Mouse (Mus musculus) hindbrain, embryonic 15.5 days (tissue): ENCODE data around the gene Armc7. TPM values are rescaled to one million over a fixed set of nuclear protein-coding genes. Genes with fewer than 3 reads are reported as not detected.
"Not testable (repeated sequence)": the region's sequence is repeated elsewhere in the genome, so short reads cannot be mapped to it uniquely, and the experiment has no call there.

Source experiments
- ATAC-seq: fragments of 200-750 bp; cut with Nextera tagmentation; 2 replicates; pipeline ENCODE4 v1.8.0; 2017; ENCODE audit warnings: low read depth, moderate number of reproducible peaks, moderate TSS enrichment; ENCODE audit not compliant: low FRiP score
- H3K27ac ChIP-seq: fragments of 300-500 bp; sonication (generic); replicated peaks from 2 replicates; pipeline ENCODE4 v1.5.1; 2015; ENCODE audit warnings: mild to moderate bottlenecking, inconsistent platforms
- H3K27me3 ChIP-seq: fragments of 300-500 bp; sonication (generic); 2 replicates; pipeline ENCODE4 v1.6.1; 2015; ENCODE audit warnings: control low read depth, inconsistent platforms
- H3K36me3 ChIP-seq: fragments of 300-500 bp; sonication (generic); 2 replicates; pipeline ENCODE4 v1.6.1; 2015; ENCODE audit warnings: control low read depth, inconsistent platforms
- H3K4me1 ChIP-seq: fragments of 300-500 bp; sonication (generic); replicated peaks from 2 replicates; pipeline ENCODE4 v1.6.1; 2015; ENCODE audit warnings: control low read depth, inconsistent platforms
- H3K4me2 ChIP-seq: fragments of 300-500 bp; sonication (generic); 2 replicates; pipeline ENCODE4 v1.6.1; 2015; ENCODE audit warnings: moderate library complexity, mild to moderate bottlenecking, inconsistent platforms
- H3K4me3 ChIP-seq: fragments of 300-500 bp; sonication (generic); 2 replicates; pipeline ENCODE4 v1.5.1; 2015; ENCODE audit warnings: mild to moderate bottlenecking, inconsistent platforms
- H3K9ac ChIP-seq: fragments of 300-500 bp; sonication (generic); 2 replicates; pipeline ENCODE4 v1.6.1; 2015; ENCODE audit warnings: inconsistent platforms
- H3K9me3 ChIP-seq: fragments of 300-500 bp; sonication (generic); 2 replicates; pipeline ENCODE4 v1.6.1; 2016; ENCODE audit warnings: control low read depth, inconsistent platforms
- WGBS: fragments of 180-500 bp; shearing (Covaris S2); methylation state at CpG from one replicate; pipeline ENCODE4 v1.1.7; 2015; 5-methylcytosine and 5-hydroxymethylcytosine counted together
- polyA plus RNA-seq: library from polyadenylated mRNA; unstranded; fragments of >200 nt; fragmentation: Nextera tagmentation; extraction: Ambion mirVana; gene quantifications from 2 replicates; pipeline ENCODE4 v1.2.1, GENCODE M21; 2015

Armc7 gene
- polyA plus RNA-seq, 1 experiment from 2014 or later = 18.2 TPM

DNA sequence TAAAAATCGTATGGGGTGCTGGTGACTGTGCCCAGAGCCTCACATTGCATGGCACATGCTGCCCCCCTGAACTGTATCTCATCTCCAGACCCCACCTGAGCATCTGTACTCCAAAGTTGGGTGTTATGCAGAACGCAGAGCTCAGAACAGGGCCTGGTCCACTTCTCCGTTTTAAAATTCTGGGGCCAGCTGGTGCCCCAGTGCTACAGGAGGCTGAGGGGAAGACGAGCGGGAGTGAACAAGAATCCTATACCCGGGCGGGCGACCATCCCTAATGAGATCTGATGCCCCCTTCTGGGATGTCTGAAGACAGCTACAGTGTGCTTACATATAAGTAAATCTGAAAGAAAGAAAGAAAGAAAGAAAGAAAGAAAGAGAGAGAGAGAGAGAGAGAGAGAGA, 14.5 kb upstream of the Armc7 start:
- no peaks in the 10 kb centered on the region for H3K36me3 ChIP-seq
- no peak overlapping the region for H3K27ac ChIP-seq
- H3K27me3 ChIP-seq = no peaks in the 10 kb centered on the region
- H3K9me3 ChIP-seq = no peaks in the 10 kb centered on the region
- no peak overlapping the region for H3K4me3 ChIP-seq
- ATAC-seq = no peak
- no peak overlapping the region for H3K9ac ChIP-seq
- no peak overlapping the region for H3K4me2 ChIP-seq
- 22% methylated on average over 8 of the region's 8 CpGs for WGBS
- no peaks in the 10 kb centered on the region for H3K4me1 ChIP-seq

DNA sequence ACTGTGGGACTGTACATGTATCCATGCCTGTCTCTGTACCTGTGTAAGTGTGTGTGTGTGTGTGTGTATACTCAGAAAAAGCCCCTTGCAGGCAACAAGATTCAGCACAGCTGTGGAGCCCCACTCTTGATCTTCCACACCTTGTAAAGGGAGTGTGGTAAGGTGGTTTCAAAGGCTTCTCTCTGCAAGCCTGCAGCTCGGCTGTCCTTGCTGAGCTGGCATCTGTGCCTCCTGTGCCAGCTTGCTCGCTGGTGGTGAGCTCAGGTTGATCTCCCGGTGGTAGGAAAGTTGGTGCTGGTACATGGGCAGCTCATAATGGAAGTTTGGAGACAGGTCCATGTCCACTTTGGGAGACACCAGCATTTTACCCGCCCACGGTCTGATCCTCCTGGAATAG, 13.6 kb upstream of the Armc7 start:
- H3K27me3 ChIP-seq = no peaks in the 10 kb centered on the region

DNA sequence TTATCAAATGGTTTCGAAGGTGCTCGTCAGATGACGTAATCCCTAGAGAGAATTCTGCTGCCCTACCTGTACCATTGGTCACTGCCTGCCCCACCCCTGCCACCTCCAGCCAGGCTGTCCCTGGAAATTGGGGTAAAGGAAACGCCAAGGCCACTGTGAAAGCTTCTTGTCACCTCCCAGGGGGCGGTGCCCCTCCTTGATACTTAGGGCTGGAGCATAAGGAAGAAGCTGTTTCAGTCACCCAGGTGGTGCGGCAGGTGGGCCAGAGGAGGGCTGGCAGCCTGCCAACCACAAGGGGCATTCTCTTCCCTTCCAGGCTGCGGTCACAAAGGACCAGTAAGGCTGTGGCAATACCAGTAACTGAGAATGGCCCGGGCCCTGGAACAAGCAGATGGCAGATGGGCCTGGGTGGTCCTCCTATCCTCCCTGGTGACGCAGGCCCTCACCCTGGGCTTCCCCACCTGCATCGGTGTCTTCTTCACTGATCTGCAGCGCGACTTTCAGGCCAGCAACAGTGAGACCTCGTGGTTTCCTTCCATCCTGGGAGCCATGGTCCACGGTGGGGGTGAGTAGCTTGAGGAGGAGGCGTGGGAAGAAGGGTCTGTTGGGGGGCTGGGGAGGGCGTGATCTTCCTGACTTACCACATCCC, 13.1 kb upstream of the Armc7 start, which contains the start of gene Slc16a5:
Gene Slc16a5 (plus strand): TSS at position 232 of the 649 bp plus-strand sequence.
- Histone ChIP-seq H3K9me3 (no peaks in the 10 kb centered on the region), H3K4me1 (no peaks in the 10 kb centered on the region), H3K4me2 (no peak within 1 kb of the TSS), H3K4me3 (no peak within 1 kb of the TSS), H3K27me3 (no peaks in the 10 kb centered on the region), H3K36me3 (no peaks in the 10 kb centered on the region), H3K9ac (no peak within 1 kb of the TSS), H3K27ac (no peak within 1 kb of the TSS)
- 80% methylated on average over 16 of the region's 16 CpGs for WGBS
- no peak for ATAC-seq

More for the DNA sequence above, 13.6 kb upstream of the Armc7 start:
- no peak overlapping the region for H3K9ac ChIP-seq
- no peak overlapping the region for H3K4me2 ChIP-seq
- H3K9me3 ChIP-seq = no peaks in the 10 kb centered on the region
- no peak overlapping the region for H3K27ac ChIP-seq
- 76% methylated on average over 5 of the region's 5 CpGs for WGBS
- no peak for ATAC-seq
- H3K4me3 ChIP-seq = no peak overlapping the region
- no peaks in the 10 kb centered on the region for H3K36me3 ChIP-seq
- H3K4me1 ChIP-seq = no peaks in the 10 kb centered on the region

DNA sequence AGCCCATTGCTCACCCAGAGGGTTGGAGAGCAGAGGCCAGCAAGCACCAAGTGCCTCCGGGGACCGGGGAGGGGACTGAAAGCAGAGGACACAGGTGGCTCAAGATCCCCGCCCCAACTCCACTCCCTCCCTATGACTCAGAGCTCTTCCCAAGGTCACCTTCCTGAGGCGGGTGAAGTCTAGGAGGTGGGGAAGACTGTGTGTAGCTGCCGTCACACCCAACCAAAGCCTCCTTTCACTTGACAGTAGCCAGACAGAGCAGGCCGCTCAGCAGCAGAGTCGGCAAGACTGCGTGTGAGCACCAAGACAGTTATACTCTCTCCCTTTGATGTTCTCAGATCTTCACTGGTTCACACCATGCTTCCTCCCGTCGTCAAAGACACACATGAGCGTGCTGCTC, 12.1 kb upstream of the Armc7 start:
- no peak overlapping the region for H3K4me2 ChIP-seq
- 77% methylated on average over 11 of the region's 11 CpGs for WGBS
- ATAC-seq = no peak
- no peaks in the 10 kb centered on the region for H3K9me3 ChIP-seq
- H3K9ac ChIP-seq = no peak overlapping the region
- H3K27me3 ChIP-seq = no peaks in the 10 kb centered on the region
- H3K4me1 ChIP-seq = no peaks in the 10 kb centered on the region
- H3K27ac ChIP-seq = no peak overlapping the region
- H3K4me3 ChIP-seq = no peak overlapping the region
- H3K36me3 ChIP-seq = no peaks in the 10 kb centered on the region

DNA sequence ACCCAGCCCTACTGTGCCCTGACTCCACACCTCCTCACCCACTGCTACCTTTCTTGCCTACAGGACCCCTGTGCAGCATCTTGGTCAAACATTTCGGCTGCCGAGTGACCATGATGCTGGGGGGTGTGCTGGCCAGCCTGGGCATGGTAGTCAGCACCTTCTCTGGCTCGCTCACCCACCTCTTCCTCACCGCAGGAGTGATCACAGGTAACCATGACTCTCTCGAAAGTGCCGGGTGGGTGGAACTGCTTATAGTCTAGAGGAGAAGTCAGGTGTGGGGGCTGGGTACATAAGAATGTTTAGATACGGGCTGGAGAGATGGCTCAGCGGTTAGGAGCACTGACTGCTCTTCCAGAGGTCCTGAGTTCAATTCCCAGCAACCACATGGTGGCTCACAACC, 10.6 kb upstream of the Armc7 start:
- WGBS = 87% methylated on average over 8 of the region's 8 CpGs
- H3K9ac ChIP-seq = no peak overlapping the region
- H3K27me3 ChIP-seq = no peaks in the 10 kb centered on the region
- H3K36me3 ChIP-seq = no peaks in the 10 kb centered on the region
- ATAC-seq = no peak
- no peaks in the 10 kb centered on the region for H3K9me3 ChIP-seq
- no peak overlapping the region for H3K27ac ChIP-seq
- no peak overlapping the region for H3K4me2 ChIP-seq
- H3K4me3 ChIP-seq = no peak overlapping the region
- no peaks in the 10 kb centered on the region for H3K4me1 ChIP-seq

DNA sequence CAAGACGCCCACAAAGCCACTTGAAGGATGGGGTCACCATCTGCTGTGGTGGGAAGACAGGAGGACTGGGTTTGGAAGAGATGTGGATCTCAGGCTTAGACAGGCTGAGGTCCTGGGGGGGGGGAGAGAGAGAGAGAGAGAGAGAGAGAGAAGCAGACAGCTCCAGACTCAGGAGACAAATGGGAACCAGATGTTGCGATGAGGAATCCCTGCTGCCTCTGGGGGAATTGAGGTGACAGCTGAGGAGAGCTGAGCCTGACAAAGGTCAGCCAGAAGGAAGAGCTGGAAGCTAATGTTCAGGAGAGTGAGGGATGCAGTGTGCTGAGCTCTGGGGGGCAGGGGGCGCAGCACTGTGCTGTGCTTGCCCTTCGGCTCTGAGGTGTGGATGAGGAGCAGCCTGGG, 8.2 kb upstream of the Armc7 start:
- WGBS = 52% methylated on average over 4 of the region's 4 CpGs
- H3K36me3 ChIP-seq = no peaks in the 10 kb centered on the region
- H3K4me3 ChIP-seq = no peak overlapping the region
- no peak overlapping the region for H3K4me2 ChIP-seq
- H3K9ac ChIP-seq = no peak overlapping the region
- no peak for ATAC-seq
- no peaks in the 10 kb centered on the region for H3K9me3 ChIP-seq
- H3K4me1 ChIP-seq = no peaks in the 10 kb centered on the region
- H3K27me3 ChIP-seq = no peaks in the 10 kb centered on the region
- H3K27ac ChIP-seq = no peak overlapping the region

DNA sequence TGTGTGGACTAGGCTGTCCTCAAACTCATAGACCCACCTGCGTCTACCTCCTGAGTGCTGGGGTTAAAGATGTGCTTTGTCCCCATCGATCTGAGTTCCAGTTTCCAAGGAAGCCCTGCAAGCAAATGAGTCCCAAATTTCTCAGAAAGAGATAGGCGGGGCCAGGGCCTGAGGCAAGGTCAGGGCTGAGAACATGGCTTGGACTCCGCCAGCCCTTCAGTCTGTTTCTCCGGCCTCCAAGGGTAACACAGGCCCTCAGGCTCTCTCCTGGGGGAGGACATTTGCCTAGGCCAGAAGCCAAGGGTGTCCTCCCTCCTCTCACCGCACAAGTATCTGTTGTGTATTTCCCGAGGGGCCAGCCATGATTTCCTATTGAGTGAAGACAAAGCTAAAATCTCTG, 3.3 kb upstream of the Armc7 start:
- WGBS = 88% methylated on average over 7 of the region's 7 CpGs
- Histone ChIP-seq H3K27ac (no peak overlapping the region), H3K9ac (no peak overlapping the region), H3K4me1 (peaks cover 27% of the 10 kb centered on the region), H3K4me3 (no peak overlapping the region), H3K36me3 (no peaks in the 10 kb centered on the region), H3K27me3 (no peaks in the 10 kb centered on the region), H3K4me2 (no peak overlapping the region), H3K9me3 (no peaks in the 10 kb centered on the region)
- ATAC-seq = no peak

DNA sequence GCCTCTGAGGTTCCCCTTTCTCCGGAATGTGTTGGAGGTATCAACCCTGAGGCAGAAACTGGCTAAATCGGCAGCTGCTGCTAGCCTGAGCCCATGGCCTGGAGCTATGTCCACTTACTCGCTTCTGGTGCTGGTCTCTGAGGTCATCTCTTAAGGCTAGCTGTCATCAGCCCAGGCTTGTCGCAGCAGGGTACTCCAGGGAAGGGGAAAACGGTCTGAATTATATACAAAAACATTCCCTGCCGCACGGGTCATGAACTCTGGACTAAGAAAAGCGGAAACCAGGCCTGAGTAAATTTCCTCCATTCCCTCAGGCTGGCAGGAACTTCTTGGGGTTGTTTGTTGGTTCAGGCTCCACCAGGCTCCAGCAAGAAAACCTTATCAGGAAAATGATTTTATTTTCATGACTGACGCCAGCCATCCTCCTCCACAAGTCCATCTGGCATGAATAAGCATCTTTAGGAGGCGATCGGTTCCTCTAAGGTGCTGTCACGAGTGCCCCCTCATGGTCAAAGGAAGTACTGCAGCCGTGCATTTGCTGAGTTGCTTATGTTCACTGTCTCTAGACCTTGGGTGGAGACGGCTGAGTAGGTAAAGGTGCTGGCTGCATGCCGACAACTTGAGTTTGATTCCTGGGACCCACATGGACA, 1.7 kb upstream of the Armc7 start:
- WGBS = 20% methylated on average over 15 of the region's 15 CpGs

DNA sequence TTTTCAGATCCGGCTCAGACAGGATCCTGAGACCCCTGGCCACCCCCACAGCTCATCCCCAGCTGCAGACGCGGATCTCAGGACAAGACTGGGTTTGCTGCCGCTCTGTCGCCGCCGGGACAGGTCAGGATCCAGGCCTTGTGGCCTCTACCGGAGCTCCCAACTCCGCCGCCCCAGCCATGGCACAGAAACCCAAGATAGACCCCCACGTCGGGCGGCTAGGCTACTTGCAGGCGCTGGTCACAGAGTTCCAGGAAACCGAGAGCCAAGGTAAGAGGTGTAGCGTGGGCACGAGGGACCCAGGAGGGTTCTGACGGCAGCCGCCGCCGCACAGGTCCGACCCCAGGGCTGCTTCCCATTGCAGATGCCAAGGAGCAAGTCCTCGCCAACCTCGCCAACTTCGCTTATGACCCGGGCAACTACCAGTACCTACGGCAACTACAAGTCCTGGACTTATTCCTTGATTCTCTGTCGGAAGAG, 331 bp downstream of the Armc7 start:
- ATAC-seq = peak; percentile 66; the same call in 1 of the 2 replicates
- H3K9me3 ChIP-seq = no peaks in the 10 kb centered on the region
- no peaks in the 10 kb centered on the region for H3K27me3 ChIP-seq
- no peaks in the 10 kb centered on the region for H3K36me3 ChIP-seq
- peaks cover 31% of the 10 kb centered on the region for H3K4me1 ChIP-seq
- peak overlapping the region; percentile 93 for H3K4me2 ChIP-seq
- H3K27ac ChIP-seq = peak overlapping the region; percentile 88
- H3K9ac ChIP-seq = peak overlapping the region; percentile 81
- H3K4me3 ChIP-seq = peak overlapping the region; percentile 89
- 6% methylated on average over 28 of the region's 28 CpGs for WGBS

More for the DNA sequence above, 1.7 kb upstream of the Armc7 start:
- Histone ChIP-seq H3K27ac (peak overlapping the region; percentile 88), H3K9ac (no peak overlapping the region; the same call in 1 of the 2 replicates), H3K4me2 (peak overlapping the region; percentile 20; the same call in 1 of the 2 replicates), H3K4me3 (no peak overlapping the region), H3K4me1 (peaks cover 31% of the 10 kb centered on the region), H3K36me3 (no peaks in the 10 kb centered on the region), H3K9me3 (no peaks in the 10 kb centered on the region), H3K27me3 (no peaks in the 10 kb centered on the region)
- no peak for ATAC-seq

DNA sequence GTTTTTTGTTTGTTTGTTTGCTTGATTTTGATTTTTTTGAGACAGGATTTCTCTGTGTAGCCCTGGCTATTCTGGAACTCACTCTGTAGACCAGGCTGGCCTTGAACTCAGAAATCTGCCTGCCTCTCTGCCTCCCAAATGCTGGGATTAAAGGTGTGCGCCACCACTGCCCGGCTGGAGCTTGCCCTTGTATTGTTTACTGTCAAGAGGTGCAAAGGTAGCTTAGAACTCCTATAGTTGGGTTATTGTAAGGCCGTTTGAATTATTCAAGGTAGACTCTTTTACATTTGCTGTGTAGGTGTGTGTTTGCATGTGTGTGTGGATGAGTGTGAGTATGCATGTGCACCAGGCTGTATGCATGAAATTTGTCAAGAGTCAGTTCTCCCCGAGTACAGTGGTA, 1.2 kb downstream of the Armc7 start:
- Histone ChIP-seq H3K4me2 (peak overlapping the region; percentile 93), H3K4me3 (peak overlapping the region; percentile 89; the same call in 1 of the 2 replicates), H3K4me1 (peaks cover 31% of the 10 kb centered on the region), H3K9ac (peak overlapping the region; percentile 19; the same call in 1 of the 2 replicates)
- WGBS = 86% methylated on average over 4 of the region's 4 CpGs
- H3K27ac ChIP-seq, H3K9me3 ChIP-seq, H3K36me3 ChIP-seq, H3K27me3 ChIP-seq, ATAC-seq: not testable (repeated sequence)

DNA sequence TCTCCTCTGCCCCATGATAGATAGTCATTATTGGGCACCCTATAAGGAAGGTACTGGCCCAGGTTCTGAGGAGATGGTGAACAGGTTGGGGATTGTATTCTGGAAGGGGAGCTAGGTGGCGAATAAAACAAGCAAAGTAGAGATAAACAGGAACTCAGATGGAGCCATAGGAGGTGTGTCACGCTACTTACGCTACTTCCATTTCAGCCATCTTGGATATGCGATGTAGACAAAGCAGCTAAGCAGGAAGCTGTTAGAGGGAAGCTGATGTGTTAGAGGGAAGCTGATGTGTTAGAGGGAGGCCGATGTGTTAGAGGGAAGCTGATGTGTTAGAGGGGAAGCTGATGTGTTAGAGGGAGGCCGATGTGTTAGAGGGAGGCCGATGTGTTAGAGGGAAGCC, 1.9 kb downstream of the Armc7 start:
- H3K36me3 ChIP-seq, H3K27ac ChIP-seq, H3K4me3 ChIP-seq, H3K27me3 ChIP-seq, ATAC-seq, H3K9me3 ChIP-seq: not testable (repeated sequence)
- Histone ChIP-seq H3K4me1 (peaks cover 31% of the 10 kb centered on the region), H3K4me2 (peak overlapping the region; percentile 93; the same call in 1 of the 2 replicates), H3K9ac (0 out of 2 replicates have a peak overlapping the region, but pooled peaks have one; percentile 19)
- 87% methylated on average over 7 of the region's 7 CpGs for WGBS

DNA sequence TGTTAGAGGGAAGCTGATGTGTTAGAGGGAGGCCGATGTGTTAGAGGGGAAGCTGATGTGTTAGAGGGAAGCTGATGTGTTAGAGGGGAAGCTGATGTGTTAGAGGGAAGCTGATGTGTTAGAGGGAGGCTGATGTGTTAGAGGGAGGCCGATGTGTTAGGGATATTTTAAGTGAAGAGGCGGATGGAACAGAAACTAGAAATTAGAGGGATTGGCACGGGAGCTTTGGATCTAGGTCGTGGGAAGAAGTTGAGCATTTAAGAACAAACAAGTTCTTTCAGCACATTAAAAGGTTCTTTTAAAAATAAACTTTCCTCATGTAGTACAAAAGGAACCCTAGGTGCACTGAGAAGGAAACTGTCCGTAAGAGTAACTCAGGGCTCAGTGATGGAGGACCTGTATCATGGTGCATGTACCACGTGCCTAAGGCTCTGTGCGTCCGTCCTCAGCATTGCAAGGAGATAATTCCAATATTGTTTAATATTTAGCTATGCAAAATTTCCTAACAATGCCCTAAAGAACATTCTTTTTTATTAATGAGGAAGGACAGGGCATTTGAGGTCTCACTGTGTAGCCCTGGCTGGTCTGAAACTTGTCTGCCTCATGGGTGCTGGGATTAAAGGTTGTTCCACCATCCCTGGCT, 3.0 kb downstream of the Armc7 start:
- H3K4me2 ChIP-seq = no peak overlapping the region
- H3K27me3 ChIP-seq = no peaks in the 10 kb centered on the region
- H3K9me3 ChIP-seq = no peaks in the 10 kb centered on the region
- 88% methylated on average over 9 of the region's 9 CpGs for WGBS
- no peak overlapping the region for H3K27ac ChIP-seq
- H3K9ac ChIP-seq = no peak overlapping the region
- H3K36me3 ChIP-seq = no peaks in the 10 kb centered on the region
- no peak for ATAC-seq
- peaks cover 29% of the 10 kb centered on the region for H3K4me1 ChIP-seq
- no peak overlapping the region for H3K4me3 ChIP-seq
